Mouse (Mus musculus): ENCODE measurements around the gene Tmigd1. TPM values are rescaled to one million over a fixed set of nuclear protein-coding genes. Genes with fewer than 3 reads are reported as not detected.
A peak's percentile ranks its signal among the peaks of the same experiment; 100 is the strongest.

Gene Tmigd1
- 0.14 and 0.15 TPM in 2 replicates for polyA plus RNA-seq (2015; fragmentation: Nextera tagmentation; extraction: Ambion mirVana)

GRCm38 (mm10) chr11:76901579-76902361, at the start of gene Tmigd1:
Gene Tmigd1 (plus strand): TSS chr11:76902159.
- Histone ChIP-seq H3K4me2 (no peak within 1 kb of the TSS), H3K9ac (no peak within 1 kb of the TSS), H3K4me1 (peaks cover 8% of the 10 kb centered on the region), H3K4me3 (no peak within 1 kb of the TSS), H3K27ac (replicated peaks) (no peak within 1 kb of the TSS), H3K9me3 (no peaks in the 10 kb centered on the region), H3K27me3 (replicated peaks) (no peaks in the 10 kb centered on the region), H3K36me3 (no peaks in the 10 kb centered on the region)
- 59% methylated on average over 7 of the region's 7 CpGs for WGBS
- no peak for ATAC-seq (ENCODE audit: extremely low read depth, insufficient number of reproducible peaks, low FRiP score, low TSS enrichment)

- WGBS, result 63% methylated on average over 17 of the region's 17 CpGs
- no peak overlapping the region for H3K9ac ChIP-seq
- no peak for ATAC-seq (ENCODE audit: extremely low read depth, insufficient number of reproducible peaks, low FRiP score, low TSS enrichment)
- H3K27me3 ChIP-seq (replicated peaks), result no peaks in the 10 kb centered on the region
- peak overlapping the region; percentile 41 for H3K27ac ChIP-seq (replicated peaks)
- H3K36me3 ChIP-seq, result no peaks in the 10 kb centered on the region
- H3K9me3 ChIP-seq, result no peaks in the 10 kb centered on the region
- H3K4me1 ChIP-seq, result peaks cover 36% of the 10 kb centered on the region
- no peak overlapping the region for H3K4me3 ChIP-seq
- H3K4me2 ChIP-seq, result 0 out of 2 replicates have a peak overlapping the region, but pooled peaks have one; percentile 3
Observed at GRCm38 (mm10) chr11:76854475-76855341, 47.3 kb upstream of the Tmigd1 start.

GRCm38 (mm10) chr11:76856601-76857000, 45.4 kb upstream of the Tmigd1 start:
- Histone ChIP-seq H3K4me2 (no peak overlapping the region), H3K9me3 (no peaks in the 10 kb centered on the region), H3K27me3 (replicated peaks) (no peaks in the 10 kb centered on the region), H3K9ac (no peak overlapping the region), H3K4me3 (no peak overlapping the region), H3K36me3 (no peaks in the 10 kb centered on the region), H3K4me1 (peaks cover 51% of the 10 kb centered on the region), H3K27ac (replicated peaks) (peak overlapping the region; percentile 75)
- WGBS, result 74% methylated on average over 2 of the region's 2 CpGs
- no peak for ATAC-seq (ENCODE audit: extremely low read depth, insufficient number of reproducible peaks, low FRiP score, low TSS enrichment)

GRCm38 (mm10) chr11:76857111-76857510, 44.8 kb upstream of the Tmigd1 start:
- Histone ChIP-seq H3K4me3 (no peak overlapping the region), H3K4me2 (no peak overlapping the region), H3K27me3 (replicated peaks) (no peaks in the 10 kb centered on the region), H3K36me3 (no peaks in the 10 kb centered on the region), H3K4me1 (peaks cover 52% of the 10 kb centered on the region), H3K27ac (replicated peaks) (peak overlapping the region; percentile 75), H3K9ac (no peak overlapping the region), H3K9me3 (no peaks in the 10 kb centered on the region)
- WGBS, result 26% methylated on average over 7 of the region's 7 CpGs
- ATAC-seq (ENCODE audit: extremely low read depth, insufficient number of reproducible peaks, low FRiP score, low TSS enrichment), result no peak

- H3K9me3 ChIP-seq, result no peaks in the 10 kb centered on the region
- H3K9ac ChIP-seq, result no peak overlapping the region
- 31% methylated on average over 5 of the region's 5 CpGs for WGBS
- no peak; the same call in 1 of the 2 replicates for ATAC-seq (ENCODE audit: extremely low read depth, insufficient number of reproducible peaks, low FRiP score, low TSS enrichment)
- H3K27ac ChIP-seq (replicated peaks), result peak overlapping the region; percentile 72
- H3K4me1 ChIP-seq, result peaks cover 52% of the 10 kb centered on the region
- no peak overlapping the region for H3K4me3 ChIP-seq
- no peaks in the 10 kb centered on the region for H3K27me3 ChIP-seq (replicated peaks)
- H3K36me3 ChIP-seq, result no peaks in the 10 kb centered on the region
- peak overlapping the region; percentile 40 for H3K4me2 ChIP-seq
Observed at GRCm38 (mm10) chr11:76858781-76859180, 43.2 kb upstream of the Tmigd1 start.

GRCm38 (mm10) chr11:76859261-76859660, 42.7 kb upstream of the Tmigd1 start:
- H3K9me3 ChIP-seq, result no peaks in the 10 kb centered on the region
- peak overlapping the region; percentile 40 for H3K4me2 ChIP-seq
- WGBS, result 33% methylated on average over 5 of the region's 5 CpGs
- no peaks in the 10 kb centered on the region for H3K27me3 ChIP-seq (replicated peaks)
- no peak for ATAC-seq (ENCODE audit: extremely low read depth, insufficient number of reproducible peaks, low FRiP score, low TSS enrichment)
- H3K4me3 ChIP-seq, result no peak overlapping the region
- H3K4me1 ChIP-seq, result peaks cover 52% of the 10 kb centered on the region
- peak overlapping the region; percentile 72 for H3K27ac ChIP-seq (replicated peaks)
- no peaks in the 10 kb centered on the region for H3K36me3 ChIP-seq
- H3K9ac ChIP-seq, result no peak overlapping the region

- Histone ChIP-seq H3K27me3 (replicated peaks) (no peaks in the 10 kb centered on the region), H3K4me1 (peaks cover 42% of the 10 kb centered on the region), H3K36me3 (no peaks in the 10 kb centered on the region), H3K9me3 (no peaks in the 10 kb centered on the region), H3K4me3 (no peak overlapping the region), H3K4me2 (no peak overlapping the region), H3K27ac (replicated peaks) (peak overlapping the region; percentile 48), H3K9ac (no peak overlapping the region)
- WGBS, result 37% methylated on average over 3 of the region's 3 CpGs
- ATAC-seq (ENCODE audit: extremely low read depth, insufficient number of reproducible peaks, low FRiP score, low TSS enrichment), result no peak
Observed at GRCm38 (mm10) chr11:76861185-76861584, 40.8 kb upstream of the Tmigd1 start.

GRCm38 (mm10) chr11:76872556-76873234, 29.3 kb upstream of the Tmigd1 start:
- Histone ChIP-seq H3K9ac (no peak overlapping the region), H3K4me2 (no peak overlapping the region), H3K27ac (replicated peaks) (no peak overlapping the region), H3K36me3 (no peaks in the 10 kb centered on the region), H3K4me3 (no peak overlapping the region), H3K4me1 (no peaks in the 10 kb centered on the region; the same call in 1 of the 2 replicates), H3K9me3 (no peaks in the 10 kb centered on the region), H3K27me3 (replicated peaks) (no peaks in the 10 kb centered on the region)
- WGBS, result 73% methylated on average over 11 of the region's 11 CpGs
- no peak for ATAC-seq (ENCODE audit: extremely low read depth, insufficient number of reproducible peaks, low FRiP score, low TSS enrichment)

- Histone ChIP-seq H3K4me2 (no peak overlapping the region), H3K4me3 (no peak overlapping the region), H3K9me3 (no peaks in the 10 kb centered on the region), H3K27me3 (replicated peaks) (no peaks in the 10 kb centered on the region), H3K27ac (replicated peaks) (no peak overlapping the region), H3K9ac (no peak overlapping the region), H3K4me1 (no peaks in the 10 kb centered on the region; the same call in 1 of the 2 replicates), H3K36me3 (no peaks in the 10 kb centered on the region)
- ATAC-seq (ENCODE audit: extremely low read depth, insufficient number of reproducible peaks, low FRiP score, low TSS enrichment), result no peak
- 82% methylated on average over 5 of the region's 5 CpGs for WGBS
Observed at GRCm38 (mm10) chr11:76873865-76874264, 28.1 kb upstream of the Tmigd1 start.

- Histone ChIP-seq H3K4me3 (no peak overlapping the region), H3K9ac (no peak overlapping the region), H3K27me3 (replicated peaks) (no peaks in the 10 kb centered on the region), H3K27ac (replicated peaks) (no peak overlapping the region), H3K4me2 (no peak overlapping the region), H3K4me1 (no peaks in the 10 kb centered on the region; the same call in 1 of the 2 replicates), H3K9me3 (no peaks in the 10 kb centered on the region), H3K36me3 (no peaks in the 10 kb centered on the region)
- no peak for ATAC-seq (ENCODE audit: extremely low read depth, insufficient number of reproducible peaks, low FRiP score, low TSS enrichment)
- 49% methylated on average over 6 of the region's 6 CpGs for WGBS
Observed at GRCm38 (mm10) chr11:76874766-76875165, 27.2 kb upstream of the Tmigd1 start.

- Histone ChIP-seq H3K36me3 (no peaks in the 10 kb centered on the region), H3K9ac (no peak overlapping the region), H3K4me1 (no peaks in the 10 kb centered on the region; the same call in 1 of the 2 replicates), H3K27me3 (replicated peaks) (no peaks in the 10 kb centered on the region), H3K4me2 (no peak overlapping the region), H3K4me3 (no peak overlapping the region), H3K9me3 (no peaks in the 10 kb centered on the region), H3K27ac (replicated peaks) (no peak overlapping the region)
- 82% methylated on average over 5 of the region's 5 CpGs for WGBS
- no peak for ATAC-seq (ENCODE audit: extremely low read depth, insufficient number of reproducible peaks, low FRiP score, low TSS enrichment)
Observed at GRCm38 (mm10) chr11:76879816-76880215, 22.1 kb upstream of the Tmigd1 start.

Measured in heart, embryonic 13.5 days (tissue).